8 mouse cellular contexts compared by ENCODE assay signal in genomic region chr19:6401951-6402350, GRCm38 (mm10). TPM values are rescaled to one million over a fixed set of nuclear protein-coding genes. Genes with fewer than 3 reads are reported as not detected.
A peak's percentile ranks its signal among the peaks of the same experiment; 100 is the strongest.
DNase-seq lines count a peak whose midpoint lies in the region; ATAC-seq and TF ChIP-seq lines count a peak whose summit lies in the region.

No protein-coding gene starts in this region.

- H3K9me3 ChIP-seq in embryonic facial prominence, embryonic 13.5 days = no peaks in the 10 kb centered on the region
- H3K9me3 ChIP-seq in hindbrain, embryonic 13.5 days = no peaks in the 10 kb centered on the region

- H3K4me3 ChIP-seq in embryonic facial prominence, embryonic 13.5 days = peak overlapping the region; percentile 64
- peak overlapping the region; percentile 62 for H3K4me3 ChIP-seq in hindbrain, embryonic 13.5 days
- no peak overlapping the region for H3K4me3 ChIP-seq in myocyte

- ATAC-seq in embryonic facial prominence, embryonic 13.5 days (ENCODE audit: insufficient number of reproducible peaks, insufficient read depth, low FRiP score, low TSS enrichment, low read depth) = no peak
- no peak for ATAC-seq in hindbrain, embryonic 13.5 days (ENCODE audit: low FRiP score)

- peak overlapping the region; percentile 68; the same call in 1 of the 2 replicates for H3K9ac ChIP-seq in embryonic facial prominence, embryonic 13.5 days
- H3K9ac ChIP-seq in hindbrain, embryonic 13.5 days = peak overlapping the region; percentile 49; the same call in 1 of the 2 replicates

- WGBS in embryonic facial prominence, embryonic 13.5 days = 8% methylated on average over 9 of the region's 9 CpGs
- 21% methylated on average over 9 of the region's 9 CpGs for WGBS in hindbrain, embryonic 13.5 days

- H3K4me2 ChIP-seq in embryonic facial prominence, embryonic 13.5 days = peak overlapping the region; percentile 99
- H3K4me2 ChIP-seq in hindbrain, embryonic 13.5 days = peak overlapping the region; percentile 98
- H3K4me2 ChIP-seq in myocyte (ENCODE audit: low read depth) = peak overlapping the region; percentile 61

- H3K4me1 ChIP-seq in embryonic facial prominence, embryonic 13.5 days = peaks cover 49% of the 10 kb centered on the region
- peaks cover 48% of the 10 kb centered on the region for H3K4me1 ChIP-seq in hindbrain, embryonic 13.5 days (replicated peaks)

- no peak for TF ChIP-seq POLR2A in myocyte (IDR thresholded peaks at IDR 0.05; ENCODE audit: insufficient read length, low read depth)

- H3K36me3 ChIP-seq in embryonic facial prominence, embryonic 13.5 days = no peaks in the 10 kb centered on the region
- H3K36me3 ChIP-seq in hindbrain, embryonic 13.5 days = no peaks in the 10 kb centered on the region
- H3K36me3 ChIP-seq in myocyte (ENCODE audit: control insufficient read depth, insufficient read depth) = no peaks in the 10 kb centered on the region

- H3K79me2 ChIP-seq in myocyte (ENCODE audit: control insufficient read depth, insufficient read depth) = no peaks in the 10 kb centered on the region

- DNase-seq in 416B (ENCODE audit: low read depth) (peak; percentile 42), liver (peak; percentile 41)
- no peak for DNase-seq in frontal cortex, adult 2 months (ENCODE audit: extremely low spot score in 1 of 2, low spot score in 1 of 2)
- DNase-seq in embryo, embryonic 10.5 days (ENCODE audit: low spot score) = no peak
- no peak for DNase-seq in layer of hippocampus, postnatal 10 days (ENCODE audit: low spot score in 2 of 2)

- H3K27ac ChIP-seq in embryonic facial prominence, embryonic 13.5 days = no peak overlapping the region
- H3K27ac ChIP-seq in hindbrain, embryonic 13.5 days = no peak overlapping the region

- H3ac ChIP-seq in myocyte (ENCODE audit: control insufficient read depth, insufficient read length) = no peak overlapping the region

- H3K27me3 ChIP-seq in embryonic facial prominence, embryonic 13.5 days = peaks cover 68% of the 10 kb centered on the region
- peaks cover 34% of the 10 kb centered on the region for H3K27me3 ChIP-seq in hindbrain, embryonic 13.5 days
- H3K27me3 ChIP-seq in myocyte (ENCODE audit: control insufficient read depth, insufficient read depth, insufficient read length) = peaks cover 49% of the 10 kb centered on the region

TF ChIP-seq in myocyte, 11 proteins besides CTCF, POLR2A, EP300 and RAD21:
- TF ChIP-seq MYOG (IDR thresholded peaks at IDR 0.05; ENCODE audit: control insufficient read depth in 1 of 3, insufficient read depth in 1 of 3, insufficient read length in 2 of 3, low read depth in 2 of 3) (no peak), E2F4 (IDR thresholded peaks at IDR 0.05; ENCODE audit: insufficient read depth) (no peak), SRF (IDR thresholded peaks at IDR 0.05; ENCODE audit: control insufficient read depth, insufficient read length, low read depth) (no peak), POLR2AphosphoS2 (IDR thresholded peaks at IDR 0.05; ENCODE audit: insufficient read length, low read depth) (no peak), USF1 (IDR thresholded peaks at IDR 0.05; ENCODE audit: low read depth) (no peak), MYOD1 (IDR thresholded peaks at IDR 0.05; ENCODE audit: control insufficient read depth in 1 of 3, insufficient read length in 2 of 3, low read depth in 2 of 3) (no peak), REST (IDR thresholded peaks at IDR 0.05; ENCODE audit: insufficient read depth, insufficient read length) (no peak), TCF12 (IDR thresholded peaks at IDR 0.05; ENCODE audit: insufficient read depth, poor library complexity, severe bottlenecking) (no peak), CEBPB (IDR thresholded peaks at IDR 0.05; ENCODE audit: insufficient read depth, poor library complexity, severe bottlenecking) (no peak)

RNA-seq across cellular contexts. Expression of gene Rasgrp2, which starts 2.8 kb away (rescaled TPM):
- polyA plus RNA-seq in embryonic facial prominence, embryonic 13.5 days (2015; fragmentation: Nextera tagmentation; extraction: Ambion mirVana) = 32.0 and 36.1 TPM in 2 replicates
- polyA plus RNA-seq in hindbrain, embryonic 13.5 days (2015; fragmentation: Nextera tagmentation; extraction: Ambion mirVana) = 42.0 and 43.2 TPM in 2 replicates
- 8.0 TPM for polyA plus RNA-seq in myocyte (2012; fragmentation: generic; extraction: Trizol)
- polyA plus RNA-seq in frontal cortex, adult 2 months (2012; rRNA removed) = 70.0 and 74.0 TPM in 2 replicates
- 10 to 100 TPM; 93.5 to 99.9 TPM for total RNA-seq in layer of hippocampus, postnatal 10 days (2021)

RNA-seq across cellular contexts. Expression of gene Nrxn2, which starts 16.6 kb away (rescaled TPM):
- polyA plus RNA-seq in embryonic facial prominence, embryonic 13.5 days (2015; fragmentation: Nextera tagmentation; extraction: Ambion mirVana) = 2.0 and 2.1 TPM in 2 replicates
- 23.5 and 27.7 TPM in 2 replicates for polyA plus RNA-seq in hindbrain, embryonic 13.5 days (2015; fragmentation: Nextera tagmentation; extraction: Ambion mirVana)
- 0.01 TPM for polyA plus RNA-seq in myocyte (2012; fragmentation: generic; extraction: Trizol)
- polyA plus RNA-seq in frontal cortex, adult 2 months (2012; rRNA removed) = 393 and 395 TPM in 2 replicates
- 100 to 1,000 TPM; 683 to 691 TPM for total RNA-seq in layer of hippocampus, postnatal 10 days (2021)

RNA-seq across cellular contexts. Expression of gene Pygm, which starts 17.8 kb away (rescaled TPM):
- polyA plus RNA-seq in embryonic facial prominence, embryonic 13.5 days (2015; fragmentation: Nextera tagmentation; extraction: Ambion mirVana) = 3.7 and 5.4 TPM in 2 replicates
- 4.9 and 5.7 TPM in 2 replicates for polyA plus RNA-seq in hindbrain, embryonic 13.5 days (2015; fragmentation: Nextera tagmentation; extraction: Ambion mirVana)
- polyA plus RNA-seq in myocyte (2012; fragmentation: generic; extraction: Trizol) = 232 TPM
- 39.0 and 54.8 TPM in 2 replicates for polyA plus RNA-seq in frontal cortex, adult 2 months (2012; rRNA removed)
- total RNA-seq in layer of hippocampus, postnatal 10 days (2021) = 10 to 100 TPM; 16.2 to 17.4 TPM

RNA-seq across cellular contexts. Expression of gene Sf1, which starts 38.5 kb away (rescaled TPM):
- 137 and 151 TPM in 2 replicates for polyA plus RNA-seq in embryonic facial prominence, embryonic 13.5 days (2015; fragmentation: Nextera tagmentation; extraction: Ambion mirVana)
- polyA plus RNA-seq in hindbrain, embryonic 13.5 days (2015; fragmentation: Nextera tagmentation; extraction: Ambion mirVana) = 103 and 107 TPM in 2 replicates
- 131 TPM for polyA plus RNA-seq in myocyte (2012; fragmentation: generic; extraction: Trizol)
- polyA plus RNA-seq in frontal cortex, adult 2 months (2012; rRNA removed) = 179 and 186 TPM in 2 replicates
- 100 to 1,000 TPM; 190 to 194 TPM for total RNA-seq in layer of hippocampus, postnatal 10 days (2021)

Comparison
In these comparisons a context has a peak if more than half of its experiments do, and no peak if none do; other contexts are left out.
1. DNase-seq: peak in 416B (single experiment) and liver (single experiment); none in frontal cortex, adult 2 months (0 of 2), embryo, embryonic 10.5 days (single experiment) and layer of hippocampus, postnatal 10 days (0 of 2).
2. RNA of gene Nrxn2, which starts 16.6 kb away (polyA plus RNA-seq): 393 to 395 TPM in frontal cortex, adult 2 months; 23.5 to 27.7 TPM in hindbrain, embryonic 13.5 days, 2.0 to 2.1 TPM in embryonic facial prominence, embryonic 13.5 days and 0.01 TPM in myocyte (single experiment); every median in the first group is over 10 times any median in the second.
3. Peak in every context shown above with its lines, with median percentiles within 50 percentile points of each other: H3K4me2 ChIP-seq.